Mouse (Mus musculus) Patski (cell line): ENCODE results near the gene Hist1h1d. TPM values are rescaled to one million over a fixed set of nuclear protein-coding genes. Genes with fewer than 3 reads are reported as not detected.
"Not testable (repeated sequence)": the region's sequence is repeated elsewhere in the genome, so short reads cannot be mapped to it uniquely, and the experiment has no call there.

Experiments used
- ATAC-seq: fragments of 100-300 bp; one replicate; pipeline ENCODE4 v1.8.0; 2021
- CTCF ChIA-PET: fragments of 350-600 bp; sonication (Branson Sonifier 250); formaldehyde crosslinking; loops from one replicate; lab custom pipeline; 2022; ENCODE audit warnings: inconsistent platforms; lab: Charles Lee
- POLR2A ChIA-PET: fragments of 350-600 bp; sonication (Branson Sonifier 250); formaldehyde crosslinking; loops from one replicate; lab custom pipeline; 2022; ENCODE audit warnings: antibody characterized with exemption, inconsistent platforms; lab: Charles Lee
- DNase-seq: peaks from one replicate; pipeline ENCODE4 v3.0.0-alpha.2; 2011; ENCODE audit warnings: low read depth, low spot score
- H3K27me3 ChIP-seq: fragments of 371-371 bp; one replicate; pipeline ENCODE4 v1.5.1; 2021
- CTCF ChIP-seq: fragments of 100-300 bp; IDR thresholded peaks from one replicate; pipeline ENCODE4 v1.5.1; 2021
- in situ Hi-C: fragments of 300-500 bp; cut with MboI; formaldehyde crosslinking; loops from 3 replicates; pipeline ENCODE4 v1.11.1; 2018; ENCODE audit warnings: low pct_unique_long_range_greater_than_20kb, mixed read lengths
- polyA plus RNA-seq: library from polyadenylated mRNA; unstranded; gene quantifications from one replicate; pipeline ENCODE4 v1.2.3, GENCODE M21; 2021

The Hist1h1d gene
- polyA plus RNA-seq, 1 experiment from 2014 or later = 2.1 TPM

- no peak for TF ChIP-seq CTCF
- H3K27me3 ChIP-seq = no peaks in the 10 kb centered on the region
- ChIA-PET POLR2A (interaction anchor here (0.6 to 1.2 kb wide), 2 partner anchors 28 to 1818 kb away, joined by 3 to 4 read pairs; no protein-coding TSS in a partner anchor), CTCF (interaction anchor here (1.2 to 2.4 kb wide), 5 partner anchors 76 to 1485 kb away, joined by 3 to 8 read pairs (median 4); no protein-coding TSS in a partner anchor)
- no peak for DNase-seq
- ATAC-seq = no peak
- in situ Hi-C loops = no loop called here
Observed at GRCm38 (mm10) chr13:23529005-23529404, 24.1 kb upstream of the Hist1h1d start.

GRCm38 (mm10) chr13:23529480-23530165 is 23.4 kb upstream of the Hist1h1d start:
- no peaks in the 10 kb centered on the region for H3K27me3 ChIP-seq
- in situ Hi-C loops = loop anchor here (5.0 to 10.0 kb wide), 3 partner anchors 68 to 1815 kb away; partner anchors contain the start of genes Hist1h2ag, Hist1h2ai, Hist1h2bj and Hist1h2bl
- TF ChIP-seq CTCF = no peak
- no peak for ATAC-seq
- ChIA-PET POLR2A (interaction anchor here (0.6 to 1.2 kb wide), 2 partner anchors 27 to 1819 kb away, joined by 3 to 4 read pairs; no protein-coding TSS in a partner anchor), CTCF (interaction anchor here (0.7 to 1.4 kb wide), 5 partner anchors 80 to 1485 kb away, joined by 3 to 5 read pairs (median 3); no protein-coding TSS in a partner anchor)
- no peak for DNase-seq

- DNase-seq (no peak), ATAC-seq (peak; percentile 1)
- ChIA-PET POLR2A (interaction anchor here (1.2 kb wide), 1 partner anchor 26 kb away, joined by 3 read pairs; no protein-coding TSS in a partner anchor), CTCF (interaction anchor here (0.7 to 1.4 kb wide), 4 partner anchors 80 to 1486 kb away, joined by 3 to 5 read pairs (median 4); no protein-coding TSS in a partner anchor)
- no peak for TF ChIP-seq CTCF
- in situ Hi-C loops = loop anchor here (5.0 to 10.0 kb wide), 3 partner anchors 67 to 1816 kb away; partner anchors contain the start of genes Hist1h2ag, Hist1h2ai, Hist1h2bj and Hist1h2bl
- no peaks in the 10 kb centered on the region for H3K27me3 ChIP-seq
Observed at GRCm38 (mm10) chr13:23530181-23530900, 22.7 kb upstream of the Hist1h1d start.

GRCm38 (mm10) chr13:23530901-23531875 is 21.9 kb upstream of the Hist1h1d start, which contains the start of gene Hist1h4h:
Gene Hist1h4h, plus strand, starts transcription at chr13:23531050.
- H3K27me3 ChIP-seq = no peaks in the 10 kb centered on the region
- DNase-seq (peak; percentile 92), ATAC-seq (peak; percentile 68)
- TF ChIP-seq CTCF = no peak
- CTCF ChIA-PET = no interaction called here
- in situ Hi-C loops = loop anchor here (5.0 to 10.0 kb wide), 3 partner anchors 66 to 1816 kb away; partner anchors contain the start of genes Hist1h2ag, Hist1h2ai, Hist1h2bj and Hist1h2bl
- POLR2A ChIA-PET = interaction anchor here (0.6 kb wide), 1 partner anchor 1793 kb away, joined by 3 read pairs; no protein-coding TSS in a partner anchor

GRCm38 (mm10) chr13:23532262-23533075 is 20.6 kb upstream of the Hist1h1d start:
- no peak for ATAC-seq
- in situ Hi-C loops = loop anchor here (5.0 to 10.0 kb wide), 3 partner anchors 65 to 1818 kb away; partner anchors contain the start of genes Hist1h2ag, Hist1h2ai, Hist1h2bj and Hist1h2bl
- H3K27me3 ChIP-seq = no peaks in the 10 kb centered on the region
- TF ChIP-seq CTCF = no peak
- DNase-seq = no peak
- CTCF ChIA-PET = no interaction called here
- POLR2A ChIA-PET = interaction anchor here (0.6 kb wide), 1 partner anchor 1794 kb away, joined by 3 read pairs; no protein-coding TSS in a partner anchor

GRCm38 (mm10) chr13:23533560-23534367 is 19.3 kb upstream of the Hist1h1d start, which contains the start of gene Hist1h2af:
Gene Hist1h2af, plus strand, starts transcription at chr13:23533906.
- peak; percentile 52 for ATAC-seq
- DNase-seq, H3K27me3 ChIP-seq: not testable (repeated sequence)
- CTCF ChIA-PET = interaction anchor here (1.1 to 1.6 kb wide), 2 partner anchors 9 to 20 kb away, joined by 4 to 6 read pairs; partner anchors contain the start of gene Hist1h2bh
- in situ Hi-C loops = loop anchor here (5.0 to 10.0 kb wide), 3 partner anchors 64 to 1819 kb away; partner anchors contain the start of genes Hist1h2ag, Hist1h2ai, Hist1h2bj and Hist1h2bl
- POLR2A ChIA-PET = interaction anchor here (0.7 kb wide), 1 partner anchor 57 kb away, joined by 3 read pairs; no protein-coding TSS in a partner anchor

GRCm38 (mm10) chr13:23534368-23535131 is 18.5 kb upstream of the Hist1h1d start:
- ATAC-seq = peak; percentile 19
- no peaks in the 10 kb centered on the region for H3K27me3 ChIP-seq
- POLR2A ChIA-PET = interaction anchor here (0.6 kb wide), 1 partner anchor 48 kb away, joined by 3 read pairs; no protein-coding TSS in a partner anchor
- DNase-seq = no peak
- no peak for TF ChIP-seq CTCF
- CTCF ChIA-PET = interaction anchor here (1.1 to 1.6 kb wide), 2 partner anchors 9 to 20 kb away, joined by 4 to 6 read pairs; partner anchors contain the start of gene Hist1h2bh
- in situ Hi-C loops = loop anchor here (5.0 to 10.0 kb wide), 3 partner anchors 63 to 1820 kb away; partner anchors contain the start of genes Hist1h2ag, Hist1h2ai, Hist1h2bj and Hist1h2bl

- POLR2A ChIA-PET = interaction anchor here (0.6 kb wide), 1 partner anchor 47 kb away, joined by 3 read pairs; no protein-coding TSS in a partner anchor
- CTCF ChIA-PET = not testable (repeated sequence)
Observed at GRCm38 (mm10) chr13:23535137-23536075, 17.7 kb upstream of the Hist1h1d start, which contains the start of gene Hist1h3g. Gene Hist1h3g, plus strand, starts transcription at chr13:23535422.

More at GRCm38 (mm10) chr13:23535137-23536075, 17.7 kb upstream of the Hist1h1d start, which contains the start of gene Hist1h3g:
- peak; percentile 61 for ATAC-seq
- H3K27me3 ChIP-seq, DNase-seq: not testable (repeated sequence)
- in situ Hi-C loops = loop anchor here (10.0 kb wide), 1 partner anchor 1821 kb away; the partner anchor contains the start of genes Hist1h2ai, Hist1h2bl and Hist1h3h
